Mouse (Mus musculus): ENCODE data around the gene Olfr373. TPM values are rescaled to one million over a fixed set of nuclear protein-coding genes. Genes with fewer than 3 reads are reported as not detected.
"Not testable (repeated sequence)": the region's sequence is repeated elsewhere in the genome, so short reads cannot be mapped to it uniquely, and the experiment has no call there.

The Olfr373 gene
- not detected for total RNA-seq (2021)
- long read RNA-seq: 0 reads

GRCm38 (mm10) chr8:72082877-72083276 lies at the start of gene Olfr373:
Gene Olfr373, plus strand, starts transcription at chr8:72083177.
- not testable (repeated sequence) for DNase-seq (ENCODE audit: low spot score in 2 of 2)

GRCm38 (mm10) chr8:72040918-72041317 lies 42.1 kb upstream of the Olfr373 start, which contains the start of gene Olfr372:
Gene Olfr372, plus strand, starts transcription at chr8:72041218.
- not testable (repeated sequence) for DNase-seq (ENCODE audit: low spot score in 2 of 2)

- DNase-seq (ENCODE audit: low spot score in 2 of 2): no peak
Measured at GRCm38 (mm10) chr8:72042493-72042892, 40.5 kb upstream of the Olfr373 start.

GRCm38 (mm10) chr8:72054633-72055032 lies 28.3 kb upstream of the Olfr373 start:
- not testable (repeated sequence) for DNase-seq (ENCODE audit: low spot score in 2 of 2)

GRCm38 (mm10) chr8:72057643-72058042 lies 25.3 kb upstream of the Olfr373 start:
- not testable (repeated sequence) for DNase-seq (ENCODE audit: low spot score in 2 of 2)

- not testable (repeated sequence) for DNase-seq (ENCODE audit: low spot score in 2 of 2)
Measured at GRCm38 (mm10) chr8:72066819-72067399, 16.1 kb upstream of the Olfr373 start.

GRCm38 (mm10) chr8:72084744-72085143 lies 1.8 kb downstream of the Olfr373 start:
- DNase-seq (ENCODE audit: low spot score in 2 of 2): no peak

- not testable (repeated sequence) for DNase-seq (ENCODE audit: low spot score in 2 of 2)
Measured at GRCm38 (mm10) chr8:72087611-72088010, 4.6 kb downstream of the Olfr373 start.

- not testable (repeated sequence) for DNase-seq (ENCODE audit: low spot score in 2 of 2)
Measured at GRCm38 (mm10) chr8:72096721-72097120, 13.7 kb downstream of the Olfr373 start.

GRCm38 (mm10) chr8:72099377-72100103 lies 16.6 kb downstream of the Olfr373 start:
- peak in 1 of 2 experiments; percentile 1 for DNase-seq (ENCODE audit: low spot score in 2 of 2)

- no peak for DNase-seq (ENCODE audit: low spot score in 2 of 2)
Measured at GRCm38 (mm10) chr8:72105165-72105564, 22.2 kb downstream of the Olfr373 start.

GRCm38 (mm10) chr8:72106740-72107139 lies 23.8 kb downstream of the Olfr373 start, which contains the start of gene Olfr374:
Gene Olfr374, plus strand, starts transcription at chr8:72107040.
- no peak for DNase-seq (ENCODE audit: low spot score in 2 of 2)

GRCm38 (mm10) chr8:72110876-72111275 lies 27.9 kb downstream of the Olfr373 start:
- no peak for DNase-seq (ENCODE audit: low spot score in 2 of 2)

GRCm38 (mm10) chr8:72112486-72112885 lies 29.5 kb downstream of the Olfr373 start:
- DNase-seq (ENCODE audit: low spot score in 2 of 2): no peak

- no peak for DNase-seq (ENCODE audit: low spot score in 2 of 2)
Measured at GRCm38 (mm10) chr8:72115202-72115601, 32.2 kb downstream of the Olfr373 start.

- DNase-seq (ENCODE audit: low spot score in 2 of 2): no peak
Measured at GRCm38 (mm10) chr8:72118616-72119015, 35.6 kb downstream of the Olfr373 start.

GRCm38 (mm10) chr8:72121486-72121885 lies 38.5 kb downstream of the Olfr373 start:
- not testable (repeated sequence) for DNase-seq (ENCODE audit: low spot score in 2 of 2)

- no peak for DNase-seq (ENCODE audit: low spot score in 2 of 2)
Measured at GRCm38 (mm10) chr8:72121997-72122396, 39.0 kb downstream of the Olfr373 start.

GRCm38 (mm10) chr8:72127834-72128233 lies 44.9 kb downstream of the Olfr373 start:
- DNase-seq (ENCODE audit: low spot score in 2 of 2): no peak

- DNase-seq (ENCODE audit: low spot score in 2 of 2): no peak
Measured at GRCm38 (mm10) chr8:72131251-72131650, 48.3 kb downstream of the Olfr373 start.

- DNase-seq (ENCODE audit: low spot score in 2 of 2): no peak
Measured at GRCm38 (mm10) chr8:72131901-72132300, 48.9 kb downstream of the Olfr373 start.

GRCm38 (mm10) chr8:72132417-72132816 lies 49.4 kb downstream of the Olfr373 start:
- no peak for DNase-seq (ENCODE audit: low spot score in 2 of 2)
